Mouse (Mus musculus) left cerebral cortex, postnatal 36 days (tissue): ENCODE measurements around the gene Pick1. TPM values are rescaled to one million over a fixed set of nuclear protein-coding genes. Genes with fewer than 3 reads are reported as not detected.

ENCODE experiments used
- DNase-seq, 2 experiments: peaks; one replicate each; pipeline ENCODE4 v3.0.0; 2021 to 2022; ENCODE audit warnings: low spot score in 2 of 2, mixed read lengths in 1 of 2
- intact Hi-C: fragments of 180-260 bp; cut with DNase I; formaldehyde crosslinking; loops from one replicate; pipeline ENCODE4 v1.15.1; 2025
- total RNA-seq, 2 experiments: library from RNA; stranded (reverse); gene quantifications; 2 replicates each; pipeline ENCODE4 v1.2.3; 2021

Gene Pick1
- total RNA-seq, 2 experiments from 2014 or later = 48.9 to 50.4 TPM

GRCm38 (mm10) chr15:79262786-79263309 lies 33.9 kb downstream of the Pick1 start:
- no peak for DNase-seq

GRCm38 (mm10) chr15:79263726-79264125 lies 34.8 kb downstream of the Pick1 start:
- no peak for DNase-seq
- intact Hi-C loops = no loop called here

More at GRCm38 (mm10) chr15:79262786-79263309, 33.9 kb downstream of the Pick1 start:
- intact Hi-C loops = no loop called here

- DNase-seq = no peak
- intact Hi-C loops = no loop called here
Observed at GRCm38 (mm10) chr15:79265384-79265783, 36.4 kb downstream of the Pick1 start.

- no peak for DNase-seq
- intact Hi-C loops = no loop called here
Observed at GRCm38 (mm10) chr15:79268521-79268920, 39.5 kb downstream of the Pick1 start.

GRCm38 (mm10) chr15:79270317-79271123 lies 41.5 kb downstream of the Pick1 start:
- intact Hi-C loops = no loop called here
- DNase-seq = peak; percentile 33 to 49

GRCm38 (mm10) chr15:79271124-79271746 lies 42.3 kb downstream of the Pick1 start:
- peak in 1 of 2 experiments; percentile 30 for DNase-seq
- intact Hi-C loops = no loop called here

- intact Hi-C loops = no loop called here
- no peak for DNase-seq
Observed at GRCm38 (mm10) chr15:79273020-79273419, 44.0 kb downstream of the Pick1 start.

GRCm38 (mm10) chr15:79277728-79278127 lies 48.8 kb downstream of the Pick1 start:
- DNase-seq = no peak
- intact Hi-C loops = no loop called here

- intact Hi-C loops = no loop called here
- DNase-seq = no peak
Observed at GRCm38 (mm10) chr15:79280209-79280608, 51.2 kb downstream of the Pick1 start.

GRCm38 (mm10) chr15:79280850-79281249 lies 51.9 kb downstream of the Pick1 start:
- intact Hi-C loops = no loop called here
- DNase-seq = no peak

- DNase-seq = no peak
- intact Hi-C loops = no loop called here
Observed at GRCm38 (mm10) chr15:79281389-79281788, 52.4 kb downstream of the Pick1 start.

GRCm38 (mm10) chr15:79282434-79282833 lies 53.5 kb downstream of the Pick1 start:
- intact Hi-C loops = no loop called here

GRCm38 (mm10) chr15:79283371-79283770 lies 54.4 kb downstream of the Pick1 start:
- intact Hi-C loops = no loop called here
- no peak for DNase-seq

More at GRCm38 (mm10) chr15:79282434-79282833, 53.5 kb downstream of the Pick1 start:
- DNase-seq = no peak

- DNase-seq = no peak
Observed at GRCm38 (mm10) chr15:79285399-79285798, 56.4 kb downstream of the Pick1 start, which contains the start of gene Baiap2l2. Baiap2l2 (minus strand) TSS chr15:79285537.

GRCm38 (mm10) chr15:79286141-79286540 lies 57.2 kb downstream of the Pick1 start:
- DNase-seq = no peak
- intact Hi-C loops = no loop called here

More at GRCm38 (mm10) chr15:79285399-79285798, 56.4 kb downstream of the Pick1 start, which contains the start of gene Baiap2l2:
- intact Hi-C loops = no loop called here

GRCm38 (mm10) chr15:79287091-79287490 lies 58.1 kb downstream of the Pick1 start:
- intact Hi-C loops = no loop called here
- no peak for DNase-seq

GRCm38 (mm10) chr15:79288387-79288786 lies 59.4 kb downstream of the Pick1 start:
- intact Hi-C loops = no loop called here
- DNase-seq = no peak

- no peak for DNase-seq
- intact Hi-C loops = no loop called here
Observed at GRCm38 (mm10) chr15:79289441-79289840, 60.5 kb downstream of the Pick1 start.

GRCm38 (mm10) chr15:79290340-79290739 lies 61.4 kb downstream of the Pick1 start:
- no peak for DNase-seq
- intact Hi-C loops = no loop called here

- no peak for DNase-seq
- intact Hi-C loops = no loop called here
Observed at GRCm38 (mm10) chr15:79292779-79293178, 63.8 kb downstream of the Pick1 start.

GRCm38 (mm10) chr15:79298553-79298952 lies 69.6 kb downstream of the Pick1 start:
- intact Hi-C loops = no loop called here
- DNase-seq = no peak
